12 mouse cellular contexts compared by ENCODE assay signal in the genomic region with DNA sequence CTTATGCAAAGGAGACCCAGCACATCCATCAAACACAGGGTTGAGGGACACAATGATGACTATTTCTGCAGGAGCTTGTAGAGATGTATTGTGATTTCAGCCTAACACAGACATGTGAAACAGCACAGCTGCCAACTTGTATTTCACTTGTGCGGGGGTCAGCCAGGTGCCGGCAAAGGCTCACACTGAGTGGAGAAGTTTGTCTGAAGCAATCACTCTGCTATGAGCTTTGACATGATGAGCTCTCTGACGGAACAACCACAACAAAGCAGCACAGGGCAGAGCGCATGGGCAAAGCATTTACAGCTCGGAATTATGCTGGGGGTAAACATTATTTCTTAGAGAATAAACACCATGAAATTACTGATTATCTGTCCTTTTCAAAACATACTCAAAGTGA.
DNase-seq lines count a peak whose midpoint lies in the region; ATAC-seq and TF ChIP-seq lines count a peak whose summit lies in the region.
"Had no signal": no experiment of that assay in that cellular context is flagged by ENCODE, and none has a peak within 500 bp of the region (broad histone marks: within the 10 kb centered on the region; RNA-seq: fewer than 3 reads in every experiment).

No protein-coding gene starts in this region.

- no peaks in the 10 kb centered on the region for H3K36me3 ChIP-seq in hindbrain, embryonic 12.5 days
- no peaks in the 10 kb centered on the region for H3K36me3 ChIP-seq in hindbrain, postnatal 0 days (ENCODE audit: insufficient read depth, low read length)
- no peaks in the 10 kb centered on the region for H3K36me3 ChIP-seq in forebrain, embryonic 14.5 days (ENCODE audit: control insufficient read depth, insufficient read depth, low read length)

- H3K9ac ChIP-seq in hindbrain, embryonic 12.5 days, result no peak overlapping the region
- no peak overlapping the region for H3K9ac ChIP-seq in hindbrain, postnatal 0 days (replicated peaks; ENCODE audit: low read length)
- H3K9ac ChIP-seq in forebrain, embryonic 14.5 days (ENCODE audit: low read length), result no peak overlapping the region
- H3K9ac ChIP-seq: liver, embryonic 14.5 days had no signal

- peak; percentile 32; the same call in 1 of the 2 replicates for ATAC-seq in hindbrain, embryonic 12.5 days (ENCODE audit: low FRiP score)
- ATAC-seq in hindbrain, postnatal 0 days, result no peak
- ATAC-seq in forebrain, embryonic 14.5 days, result peak; percentile 19; the same call in 1 of the 2 replicates

- H3K9me3 ChIP-seq in hindbrain, embryonic 12.5 days (replicated peaks), result no peaks in the 10 kb centered on the region
- no peaks in the 10 kb centered on the region for H3K9me3 ChIP-seq in hindbrain, postnatal 0 days (ENCODE audit: low read length)
- no peaks in the 10 kb centered on the region for H3K9me3 ChIP-seq in forebrain, embryonic 14.5 days (replicated peaks; ENCODE audit: control insufficient read depth, low read length)
- H3K9me3 ChIP-seq: G1E had no signal

- H3K4me1 ChIP-seq in hindbrain, embryonic 12.5 days, result peaks cover 15% of the 10 kb centered on the region
- H3K4me1 ChIP-seq in hindbrain, postnatal 0 days (ENCODE audit: insufficient read depth, low read length), result peaks cover 7% of the 10 kb centered on the region; the same call in 1 of the 2 replicates
- peaks cover 17% of the 10 kb centered on the region for H3K4me1 ChIP-seq in forebrain, embryonic 14.5 days (ENCODE audit: control insufficient read depth, insufficient read depth, low read length)

- no peak overlapping the region for H3K4me3 ChIP-seq in hindbrain, embryonic 12.5 days
- no peak overlapping the region for H3K4me3 ChIP-seq in hindbrain, postnatal 0 days (ENCODE audit: low read length)
- no peak overlapping the region for H3K4me3 ChIP-seq in forebrain, embryonic 14.5 days (ENCODE audit: low read depth, low read length)
- H3K4me3 ChIP-seq in layer of hippocampus, adult 2 months, result no peak overlapping the region
- H3K4me3 ChIP-seq: gastrocnemius, adult 2 months had no signal

- no peaks in the 10 kb centered on the region for H3K27me3 ChIP-seq in hindbrain, embryonic 12.5 days
- H3K27me3 ChIP-seq in hindbrain, postnatal 0 days (ENCODE audit: insufficient read depth, low read length), result no peaks in the 10 kb centered on the region
- peaks cover 6% of the 10 kb centered on the region; the same call in 1 of the 2 replicates for H3K27me3 ChIP-seq in forebrain, embryonic 14.5 days (replicated peaks; ENCODE audit: control insufficient read depth, insufficient read depth, low read length)

- no peak overlapping the region for H3K27ac ChIP-seq in hindbrain, embryonic 12.5 days
- no peak overlapping the region for H3K27ac ChIP-seq in hindbrain, postnatal 0 days
- no peak overlapping the region for H3K27ac ChIP-seq in forebrain, embryonic 14.5 days (ENCODE audit: low read depth, low read length)
- no peak overlapping the region for H3K27ac ChIP-seq in layer of hippocampus, adult 2 months
- H3K27ac ChIP-seq: gastrocnemius, adult 2 months; liver, embryonic 14.5 days had no signal

- no peak for TF ChIP-seq CTCF in hindbrain, postnatal 0 days (IDR thresholded peaks at IDR 0.05; ENCODE audit: low read depth)
- TF ChIP-seq CTCF in layer of hippocampus, adult 2 months (conservative IDR thresholded peaks at IDR 0.05), result no peak

- no peak for DNase-seq in hindbrain, postnatal 0 days (ENCODE audit: low spot score)
- peak; percentile 11 for DNase-seq in T-cell, adult 2 months (ENCODE audit: low spot score)
- no peak for DNase-seq in forebrain, embryonic 14.5 days (ENCODE audit: low spot score)
- peak; percentile 35 for DNase-seq in thymus, postnatal 0 days (ENCODE audit: low spot score)
- DNase-seq in layer of hippocampus, adult 2 months (ENCODE audit: low spot score in 2 of 2), result no peak
- no peak for DNase-seq in left cerebral cortex, adult 8-10 months (ENCODE audit: low spot score in 2 of 2)
- DNase-seq: cerebellum, adult 8-10 months; gastrocnemius, adult 2 months; kidney, postnatal 10 days had no signal

- H3K4me2 ChIP-seq in hindbrain, embryonic 12.5 days (replicated peaks), result no peak overlapping the region
- no peak overlapping the region for H3K4me2 ChIP-seq in hindbrain, postnatal 0 days (ENCODE audit: low read depth, low read length)
- H3K4me2 ChIP-seq in forebrain, embryonic 14.5 days (ENCODE audit: low read length), result no peak overlapping the region

- 28% methylated on average over 5 of the region's 5 CpGs for WGBS in hindbrain, embryonic 12.5 days
- 44% methylated on average over 5 of the region's 5 CpGs for WGBS in hindbrain, postnatal 0 days
- 5% methylated on average over 5 of the region's 5 CpGs for WGBS in forebrain, embryonic 14.5 days

Comparison
In these comparisons a context has a peak if more than half of its experiments do, and no peak if none do; other contexts are left out.
1. DNase-seq: peak in T-cell, adult 2 months (single experiment) and thymus, postnatal 0 days (single experiment); none in hindbrain, postnatal 0 days (single experiment), forebrain, embryonic 14.5 days (single experiment), layer of hippocampus, adult 2 months (0 of 2) and left cerebral cortex, adult 8-10 months (0 of 2).